Mouse (Mus musculus): ENCODE results near the gene Atp1b1.
A peak's percentile ranks its signal among the peaks of the same experiment; 100 is the strongest.

The Atp1b1 gene

GRCm38 (mm10) chr1:164467406-164467805 lies 9.3 kb upstream of the Atp1b1 start:
- no peak for DNase-seq (ENCODE audit: low read depth)

- no peak for DNase-seq (ENCODE audit: low read depth)
Measured at GRCm38 (mm10) chr1:164461726-164462125, 3.6 kb upstream of the Atp1b1 start.

DNA sequence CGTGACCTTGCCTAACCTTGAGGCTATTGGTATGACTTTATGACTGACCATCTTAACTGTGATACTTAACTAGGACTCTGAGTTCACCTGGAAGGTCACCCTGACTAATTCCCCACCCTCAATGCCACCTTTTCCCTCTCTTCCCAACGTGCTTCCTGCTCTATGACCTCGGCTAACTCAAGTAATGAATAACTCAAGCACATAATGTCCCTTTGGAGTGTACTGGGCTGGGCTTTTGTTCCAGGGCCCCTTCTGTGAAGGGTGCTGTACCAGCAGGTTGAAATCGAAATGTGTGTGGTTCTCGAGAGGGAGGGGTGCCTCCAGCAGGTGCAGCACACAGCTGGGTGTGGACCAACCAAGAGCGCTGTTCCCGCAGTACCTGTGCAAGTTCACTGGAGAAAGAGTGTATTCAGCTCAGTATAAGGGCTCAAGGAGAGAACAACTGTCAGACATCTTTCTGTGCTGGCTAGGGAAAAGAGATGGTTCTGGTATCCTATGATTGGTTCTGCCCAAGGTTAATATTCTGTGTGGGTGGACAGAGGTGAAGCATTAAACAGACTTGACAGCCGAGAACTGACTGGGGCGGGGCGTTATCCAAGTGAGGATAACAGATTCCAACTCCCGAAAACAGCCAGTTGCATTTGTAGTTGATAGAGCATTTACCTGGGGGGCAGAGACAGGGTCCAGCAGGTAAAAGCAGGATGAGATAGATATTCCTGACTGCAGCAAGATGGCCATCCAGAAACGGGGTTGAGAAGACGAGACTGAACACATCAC lies 3.0 kb upstream of the Atp1b1 start:
- no peak for DNase-seq (ENCODE audit: low read depth)

DNA sequence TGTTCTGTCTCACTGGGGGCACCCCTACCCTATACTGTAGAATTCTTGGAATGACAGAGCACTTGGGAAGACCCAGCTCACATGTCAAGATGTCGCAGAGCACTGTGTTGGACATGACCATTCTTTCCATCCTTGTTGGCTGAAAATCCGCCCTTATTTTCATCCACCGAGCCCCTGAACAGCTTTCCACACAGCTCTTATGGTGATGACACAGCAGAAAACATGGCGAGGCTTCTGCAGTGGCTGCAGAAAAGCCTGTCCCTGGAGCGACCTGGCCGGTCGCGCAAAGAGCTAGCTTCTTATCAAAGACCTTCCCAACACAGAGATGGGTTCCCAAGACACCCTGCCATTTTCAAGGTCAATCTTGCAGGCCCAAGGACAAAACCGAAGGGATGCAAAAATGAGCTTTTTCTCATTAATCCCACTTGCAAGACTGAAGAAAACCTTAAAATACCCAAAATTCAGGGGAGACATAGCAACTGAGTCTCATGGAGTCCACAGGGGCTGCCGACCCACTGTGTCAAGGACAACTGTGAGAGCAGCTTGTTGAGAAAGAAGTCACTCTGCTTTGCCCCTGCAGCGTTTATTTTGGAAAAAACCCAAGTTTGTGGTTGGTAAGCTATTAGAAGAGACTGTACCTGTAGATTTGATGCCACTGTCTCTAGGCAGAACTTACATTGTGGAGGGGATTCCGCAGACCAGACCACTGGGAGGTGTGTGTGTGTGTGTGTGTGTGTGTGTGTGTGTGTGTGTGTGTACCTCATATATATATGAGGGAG lies 1.2 kb upstream of the Atp1b1 start:
- no peak for DNase-seq (ENCODE audit: low read depth)

DNA sequence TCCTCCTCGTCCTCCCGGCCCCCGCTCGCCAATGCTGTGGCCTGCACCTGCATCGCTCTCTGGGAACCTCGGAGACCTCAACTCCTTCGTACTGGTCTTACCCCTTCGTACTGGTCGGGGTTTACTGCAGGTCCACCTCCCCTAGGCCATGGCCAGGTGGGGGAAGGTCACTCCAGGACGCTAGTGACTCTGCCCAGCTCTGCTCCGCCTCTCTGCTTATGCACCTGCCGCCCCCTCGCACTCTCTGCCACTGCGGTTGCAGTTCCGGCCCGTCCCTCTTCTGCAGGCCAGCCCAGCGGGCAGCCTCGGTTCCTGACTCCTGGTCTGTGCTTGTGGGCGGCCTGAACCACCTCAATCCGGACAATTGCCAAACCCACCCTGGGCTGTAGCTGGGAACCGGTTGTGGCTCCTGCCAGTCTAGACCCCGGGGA lies 481 bp upstream of the Atp1b1 start:
- DNase-seq (ENCODE audit: low read depth), result no peak

DNA sequence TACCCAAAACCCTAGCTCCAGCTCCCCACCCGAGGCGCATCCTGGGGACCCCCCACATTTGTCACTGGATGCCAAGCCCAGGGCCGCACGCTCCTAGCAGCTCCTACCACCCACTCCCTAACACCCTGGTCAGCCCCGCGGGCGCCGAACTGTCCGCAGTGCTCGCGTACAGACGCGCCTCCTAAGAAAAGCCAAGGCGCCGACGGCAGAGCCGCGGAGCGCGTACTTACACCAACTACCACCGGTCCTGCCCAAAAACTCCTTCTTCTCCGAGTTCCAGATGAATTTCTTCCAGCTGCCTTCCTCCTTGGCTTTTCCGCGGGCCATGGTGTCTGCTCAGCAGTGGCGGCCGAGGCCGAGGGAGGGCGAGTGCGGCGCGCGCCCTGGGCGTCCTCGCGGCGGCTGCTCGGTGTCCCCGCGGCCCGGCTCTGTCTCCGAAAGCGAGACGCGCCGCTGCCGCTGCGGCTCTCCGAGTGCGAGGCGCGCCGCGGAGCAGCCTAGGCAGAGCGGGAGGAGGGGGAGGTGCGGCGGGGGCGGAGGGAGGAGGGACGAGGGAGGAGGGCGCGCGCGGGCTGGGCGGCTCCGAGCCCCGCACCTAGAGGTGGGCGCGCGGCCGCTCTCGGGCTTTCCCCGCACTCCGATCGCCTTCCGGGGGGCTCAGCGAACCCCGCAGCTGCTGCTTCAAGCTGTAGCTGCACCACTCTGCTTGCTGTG lies 467 bp downstream of the Atp1b1 start:
- no peak for DNase-seq (ENCODE audit: low read depth)

GRCm38 (mm10) chr1:164456731-164457130 lies 1.4 kb downstream of the Atp1b1 start:
- DNase-seq (ENCODE audit: low read depth), result no peak

DNA sequence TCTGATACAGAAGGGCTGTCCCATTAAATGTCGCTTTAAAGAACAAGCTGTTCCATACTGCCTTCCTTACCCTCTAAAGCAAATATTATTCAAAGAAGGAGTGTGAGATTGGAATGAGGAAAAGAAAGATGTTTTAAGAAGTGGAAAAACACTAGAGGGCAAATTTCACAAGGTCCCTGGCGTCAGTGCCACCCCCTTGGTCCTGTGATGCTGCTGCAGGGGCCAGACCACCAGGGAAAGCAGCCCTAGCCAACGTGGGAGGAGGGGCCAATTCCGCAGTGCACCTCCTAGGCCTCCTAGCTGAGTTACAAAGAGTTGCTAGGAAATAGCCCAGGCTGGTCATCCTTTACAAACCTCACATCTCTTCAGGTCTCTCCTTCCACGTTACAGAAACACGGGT lies 2.1 kb downstream of the Atp1b1 start:
- no peak for DNase-seq (ENCODE audit: low read depth)

- no peak for DNase-seq (ENCODE audit: low read depth)
Measured at GRCm38 (mm10) chr1:164455614-164456013, 2.5 kb downstream of the Atp1b1 start.

DNA sequence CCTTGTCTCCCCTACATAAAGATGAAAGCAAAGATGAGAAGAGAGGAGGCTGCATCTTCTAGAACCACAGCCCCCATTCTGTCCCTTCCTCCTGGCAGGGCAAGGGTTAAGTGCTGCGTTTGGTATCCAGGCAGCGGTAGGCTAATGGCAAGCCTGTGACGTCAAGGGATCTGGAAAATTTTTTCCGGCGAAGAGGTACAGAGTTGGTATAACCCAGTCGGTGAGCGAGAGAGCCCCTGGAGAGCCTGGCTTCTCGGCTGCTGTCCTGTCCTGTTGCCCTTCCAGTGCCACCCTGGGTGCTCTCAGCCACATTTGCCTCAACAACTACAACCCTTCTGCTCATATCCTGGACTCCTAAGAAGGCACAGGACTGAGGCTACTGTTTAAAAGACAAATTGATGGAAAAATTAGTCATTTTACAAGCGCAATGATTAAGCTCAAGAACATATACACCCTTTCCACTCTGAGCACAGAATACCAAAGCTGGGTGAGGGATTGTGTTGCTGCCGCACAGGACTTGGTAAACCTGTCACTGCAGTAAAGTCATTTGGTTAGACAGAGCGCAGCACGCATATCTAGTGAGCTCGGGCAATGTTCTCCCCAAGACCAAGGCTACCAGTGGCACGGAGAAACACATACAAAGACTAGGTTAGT lies 3.3 kb downstream of the Atp1b1 start:
- no peak for DNase-seq (ENCODE audit: low read depth)

- peak; percentile 53 for DNase-seq (ENCODE audit: low read depth)
Measured at GRCm38 (mm10) chr1:164453739-164454138, 4.4 kb downstream of the Atp1b1 start.

GRCm38 (mm10) chr1:164453146-164453545 lies 5.0 kb downstream of the Atp1b1 start:
- no peak for DNase-seq (ENCODE audit: low read depth)

GRCm38 (mm10) chr1:164452580-164452979 lies 5.6 kb downstream of the Atp1b1 start:
- no peak for DNase-seq (ENCODE audit: low read depth)

DNA sequence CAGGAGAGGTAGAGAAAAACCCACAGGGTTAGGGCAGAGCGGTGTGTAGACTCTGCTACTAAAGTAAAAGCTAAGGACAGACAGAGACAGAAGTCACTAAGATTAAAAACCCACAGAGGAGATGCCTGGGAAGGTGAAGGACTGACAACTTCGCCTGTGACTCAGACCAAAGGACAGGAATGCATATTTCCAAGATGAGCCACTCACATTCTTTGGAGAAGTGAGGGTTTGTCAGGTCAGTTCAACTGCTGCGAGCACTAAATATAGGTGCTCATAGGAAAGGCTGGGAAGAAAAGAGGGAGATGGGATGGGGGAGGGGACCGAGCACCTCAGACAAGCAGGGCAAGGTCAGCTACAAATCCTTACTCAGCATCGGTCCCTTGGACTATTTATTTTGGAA lies 6.8 kb downstream of the Atp1b1 start:
- DNase-seq (ENCODE audit: low read depth), result no peak

DNA sequence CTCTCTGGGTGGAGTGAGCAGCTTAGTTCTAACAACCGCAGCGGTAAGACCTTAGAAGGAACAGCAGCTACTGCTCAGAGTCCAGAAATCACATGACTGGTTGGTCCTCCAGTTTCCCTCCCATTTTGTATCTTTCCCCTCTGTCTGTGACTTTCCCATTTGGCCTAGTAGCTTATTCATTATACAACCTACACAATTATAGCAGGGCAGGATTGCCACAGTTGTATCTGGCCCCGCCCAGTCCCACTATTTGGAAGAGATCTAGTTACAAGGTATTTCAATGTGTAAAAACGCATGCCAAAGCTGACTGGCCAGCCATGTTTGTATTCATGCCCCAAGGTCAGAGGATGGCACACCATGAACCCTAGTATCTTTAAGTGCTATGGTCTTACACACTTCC lies 7.5 kb downstream of the Atp1b1 start:
- no peak for DNase-seq (ENCODE audit: low read depth)

GRCm38 (mm10) chr1:164450231-164450630 lies 7.9 kb downstream of the Atp1b1 start:
- DNase-seq (ENCODE audit: low read depth), result peak; percentile 69

GRCm38 (mm10) chr1:164449626-164450025 lies 8.5 kb downstream of the Atp1b1 start:
- no peak for DNase-seq (ENCODE audit: low read depth)

GRCm38 (mm10) chr1:164447521-164447920 lies 10.6 kb downstream of the Atp1b1 start:
- DNase-seq (ENCODE audit: low read depth), result no peak

DNA sequence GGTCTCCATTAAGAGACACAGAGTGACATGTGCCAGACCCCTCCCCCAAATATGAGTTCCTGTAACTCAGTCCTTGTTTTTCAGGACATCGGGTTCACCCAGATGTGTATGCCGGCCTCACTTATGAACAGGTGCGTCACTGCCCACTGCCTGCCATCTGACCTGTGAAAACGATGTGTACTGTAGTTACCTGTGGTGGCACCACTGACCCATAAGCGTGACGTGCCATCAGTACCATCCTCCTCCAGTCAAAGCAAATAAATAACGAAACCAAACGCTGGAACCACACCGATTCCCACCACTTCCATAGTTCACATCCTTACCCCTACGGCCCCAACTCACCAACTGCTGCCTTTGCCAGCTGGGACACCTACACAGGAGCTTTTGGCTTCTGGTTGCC lies 11.6 kb downstream of the Atp1b1 start:
- no peak for DNase-seq (ENCODE audit: low read depth)

DNA sequence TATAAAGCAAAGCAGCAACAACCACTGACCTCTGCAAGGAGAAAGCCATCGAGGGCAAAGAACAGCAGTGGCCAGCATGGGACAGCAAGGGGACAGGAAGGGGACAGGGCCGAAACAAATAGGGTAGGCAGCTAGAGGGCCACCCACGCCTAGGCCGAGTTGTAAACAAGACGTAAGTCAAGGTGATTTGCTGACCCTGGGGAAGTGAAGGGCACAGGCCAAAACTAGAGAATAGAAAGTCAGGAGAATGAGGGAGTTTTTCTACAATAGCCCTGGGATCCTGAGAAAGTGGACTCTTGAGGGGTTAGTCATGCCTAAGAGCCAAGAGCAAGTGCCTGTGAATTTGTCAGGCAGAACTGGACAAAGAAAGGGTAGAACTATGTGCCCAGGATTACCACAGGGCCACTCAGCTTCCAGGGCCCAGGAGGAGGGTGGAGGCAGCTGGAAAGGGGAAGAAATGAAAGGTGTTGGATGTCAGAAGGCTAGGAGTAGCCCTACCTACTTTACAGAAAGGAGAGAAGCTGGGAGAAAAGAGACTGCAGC lies 12.5 kb downstream of the Atp1b1 start:
- DNase-seq (ENCODE audit: low read depth), result no peak

- DNase-seq (ENCODE audit: low read depth), result no peak
Measured at GRCm38 (mm10) chr1:164441408-164441974, 16.7 kb downstream of the Atp1b1 start.
